Mouse (Mus musculus): ENCODE measurements around the gene Srsf7. TPM values are rescaled to one million over a fixed set of nuclear protein-coding genes. Genes with fewer than 3 reads are reported as not detected.
"Not testable (repeated sequence)": the region's sequence is repeated elsewhere in the genome, so short reads cannot be mapped to it uniquely, and the experiment has no call there.

The Srsf7 gene
- polyA plus RNA-seq, 1 experiment from 2014 or later, result 651 TPM

DNA sequence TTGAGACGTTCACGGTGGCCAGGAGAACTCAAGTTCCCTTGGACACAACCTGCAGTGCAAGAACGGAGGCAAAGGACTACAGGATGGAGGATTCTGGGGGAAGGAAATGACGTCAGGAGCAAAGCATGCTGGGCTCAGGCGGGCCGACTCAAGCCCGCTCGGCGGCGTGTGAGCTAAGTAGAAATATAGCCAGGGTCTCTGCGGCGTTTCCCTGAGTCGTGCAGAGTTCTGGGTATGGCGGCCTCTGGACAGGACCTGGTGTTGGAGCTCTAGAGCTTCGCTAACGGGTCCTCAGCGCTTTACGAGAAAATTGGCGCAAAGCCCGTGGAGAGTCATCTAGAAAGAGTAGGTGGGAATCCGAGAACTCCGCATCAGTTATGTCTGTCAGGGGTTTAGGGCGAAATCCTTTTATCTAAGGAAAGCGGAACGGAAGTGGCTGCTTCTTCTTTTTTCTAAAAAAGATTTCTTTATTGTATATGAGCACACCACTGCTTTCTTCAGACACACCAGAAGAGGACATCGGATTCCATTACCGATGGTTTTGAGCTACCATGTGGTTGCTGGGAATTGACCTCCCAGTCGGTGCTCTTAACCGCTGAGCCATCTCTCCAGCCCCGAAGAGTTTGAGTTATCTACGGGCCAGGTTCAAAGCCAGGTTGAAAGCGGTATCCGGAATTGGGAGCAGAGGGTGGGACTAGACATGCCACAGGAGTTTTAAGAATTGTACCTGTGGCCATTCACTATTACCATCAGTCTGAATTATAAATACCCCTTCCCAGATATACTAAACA, 17.4 kb upstream of the Srsf7 start, which contains the start of gene Gemin6:
Gene Gemin6 (plus strand): TSS at position 116 of the 791 bp plus-strand sequence.
- Histone ChIP-seq H3K27ac (peak within 1 kb of the TSS; percentile 90), H3K4me3 (peak within 1 kb of the TSS; percentile 67), H3K9me3 (no peaks in the 10 kb centered on the region), H3K4me1 (replicated peaks) (peaks cover 11% of the 10 kb centered on the region), H3K27me3 (ENCODE audit: insufficient read depth, poor library complexity, severe bottlenecking) (no peaks in the 10 kb centered on the region), H3K36me3 (peaks cover 30% of the 10 kb centered on the region)
- peak; percentile 87 for DNase-seq (ENCODE audit: low spot score)
- WGBS, result under 1% methylated on average over 33 of the region's 33 CpGs

DNA sequence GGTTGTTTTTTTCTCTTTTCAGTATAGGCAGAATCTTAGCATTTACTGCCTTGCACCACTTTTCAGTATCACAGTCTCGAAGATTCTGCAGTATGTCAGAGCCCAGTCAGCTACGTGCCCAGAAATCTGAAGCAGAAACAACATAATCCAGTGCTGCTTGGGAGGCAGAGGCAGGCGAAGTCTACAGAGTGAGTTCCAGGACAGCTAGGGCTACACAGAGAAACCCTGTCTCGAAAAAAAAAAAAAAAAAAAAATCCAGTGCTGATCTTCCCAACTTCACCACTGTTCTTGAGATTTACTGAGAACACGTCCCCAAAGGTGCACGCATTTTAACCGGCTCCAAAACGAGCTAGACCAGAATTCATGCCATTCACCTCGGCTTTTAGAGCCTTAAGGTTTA, 16.7 kb upstream of the Srsf7 start:
- Histone ChIP-seq H3K27ac (peak overlapping the region; percentile 90), H3K9me3 (no peaks in the 10 kb centered on the region), H3K36me3 (peaks cover 23% of the 10 kb centered on the region), H3K4me1 (replicated peaks) (peaks cover 11% of the 10 kb centered on the region), H3K4me3 (peak overlapping the region; percentile 67), H3K27me3 (ENCODE audit: insufficient read depth, poor library complexity, severe bottlenecking) (no peaks in the 10 kb centered on the region)
- 11% methylated on average over 9 of the region's 9 CpGs for WGBS
- no peak for DNase-seq (ENCODE audit: low spot score)

DNA sequence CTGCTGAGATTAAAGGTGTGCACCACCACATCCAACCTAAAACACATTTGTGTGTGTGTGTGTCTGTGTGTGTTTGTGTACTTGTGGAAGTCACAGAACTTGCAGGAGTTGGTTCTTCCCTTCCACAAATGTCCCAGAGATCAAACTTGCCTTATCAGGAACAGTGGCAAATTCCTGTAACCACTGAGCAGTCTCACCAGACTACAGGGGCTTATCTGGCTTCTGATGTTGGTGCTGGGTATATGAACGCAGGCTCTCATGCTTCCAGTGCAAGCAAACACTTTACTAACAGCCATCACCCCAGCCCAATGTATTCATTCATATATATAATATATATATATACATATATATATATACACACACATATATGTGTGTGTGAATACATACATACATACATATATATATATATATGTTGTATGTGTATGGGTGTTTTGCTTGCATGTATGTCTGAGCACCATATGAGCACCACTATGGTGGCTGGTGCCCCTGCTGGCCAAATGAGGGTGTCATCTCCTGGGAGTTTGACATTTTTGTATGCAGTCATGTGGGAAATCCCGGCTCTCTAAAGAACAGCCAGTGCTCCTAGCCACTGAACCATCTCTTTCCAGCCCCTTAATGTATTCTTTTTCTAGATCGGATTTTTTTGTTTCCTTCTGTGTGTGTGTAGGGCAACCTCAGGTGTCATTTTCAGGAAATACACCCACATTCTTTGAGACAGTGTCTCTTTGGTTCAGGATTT, 15.0 kb upstream of the Srsf7 start:
- no peak for DNase-seq (ENCODE audit: low spot score)
- no peak overlapping the region for H3K4me3 ChIP-seq
- no peak overlapping the region for H3K27ac ChIP-seq
- 78% methylated on average over 3 of the region's 3 CpGs for WGBS
- no peaks in the 10 kb centered on the region for H3K9me3 ChIP-seq
- peaks cover 6% of the 10 kb centered on the region; the same call in 1 of the 2 replicates for H3K36me3 ChIP-seq
- no peaks in the 10 kb centered on the region for H3K27me3 ChIP-seq (ENCODE audit: insufficient read depth, poor library complexity, severe bottlenecking)
- peaks cover 11% of the 10 kb centered on the region for H3K4me1 ChIP-seq (replicated peaks)

DNA sequence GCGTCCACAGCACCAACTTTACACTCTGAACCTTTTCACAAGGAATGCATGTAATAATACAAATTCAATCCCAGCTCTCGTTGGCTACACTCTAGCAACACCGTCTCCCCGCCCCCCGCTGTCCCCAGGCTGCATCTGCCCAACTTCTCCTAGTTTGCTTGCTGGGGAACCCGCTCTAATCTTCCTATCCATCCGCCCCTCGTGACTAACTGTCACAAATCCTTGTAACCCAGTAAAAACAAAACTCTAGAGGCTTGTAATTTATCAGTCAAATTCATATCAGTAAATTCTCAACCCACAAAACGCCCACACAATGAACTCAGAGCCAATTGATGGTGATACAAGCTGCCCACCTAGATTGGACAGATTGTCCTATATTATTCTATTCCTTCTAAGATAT, 14.1 kb upstream of the Srsf7 start:
- Histone ChIP-seq H3K36me3 (0 out of 2 replicates have a peak, but pooled peaks cover under 1% of the 10 kb centered on the region), H3K4me3 (no peak overlapping the region), H3K9me3 (no peaks in the 10 kb centered on the region), H3K27me3 (ENCODE audit: insufficient read depth, poor library complexity, severe bottlenecking) (no peaks in the 10 kb centered on the region), H3K4me1 (replicated peaks) (peaks cover 11% of the 10 kb centered on the region), H3K27ac (no peak overlapping the region)
- 67% methylated on average over 9 of the region's 9 CpGs for WGBS
- DNase-seq (ENCODE audit: low spot score), result no peak

DNA sequence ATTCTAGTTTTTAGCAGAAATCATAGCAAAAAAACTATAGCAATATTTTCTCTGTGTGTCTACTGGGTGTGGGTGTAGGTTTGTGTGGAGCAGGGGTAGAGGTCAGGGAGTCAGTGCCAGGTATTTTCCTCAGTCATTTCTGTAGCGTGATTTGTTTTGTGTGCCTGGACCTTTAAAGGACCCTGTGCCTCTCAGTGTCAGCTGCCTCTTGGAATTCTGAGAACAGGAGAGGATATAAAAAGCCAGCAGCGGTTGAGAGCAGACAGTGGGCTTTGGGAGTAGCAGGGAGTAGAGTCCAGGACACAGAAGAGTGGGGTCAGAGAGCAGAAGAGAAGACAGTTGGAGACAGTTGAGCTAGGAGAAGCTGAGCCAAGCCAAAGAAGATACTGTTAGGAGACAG, 13.0 kb upstream of the Srsf7 start:
- Histone ChIP-seq H3K36me3 (no peaks in the 10 kb centered on the region), H3K27me3 (ENCODE audit: insufficient read depth, poor library complexity, severe bottlenecking) (no peaks in the 10 kb centered on the region), H3K4me3 (no peak overlapping the region), H3K27ac (no peak overlapping the region), H3K9me3 (no peaks in the 10 kb centered on the region), H3K4me1 (replicated peaks) (peaks cover 7% of the 10 kb centered on the region)
- 73% methylated on average over 2 of the region's 2 CpGs for WGBS
- DNase-seq (ENCODE audit: low spot score), result no peak

DNA sequence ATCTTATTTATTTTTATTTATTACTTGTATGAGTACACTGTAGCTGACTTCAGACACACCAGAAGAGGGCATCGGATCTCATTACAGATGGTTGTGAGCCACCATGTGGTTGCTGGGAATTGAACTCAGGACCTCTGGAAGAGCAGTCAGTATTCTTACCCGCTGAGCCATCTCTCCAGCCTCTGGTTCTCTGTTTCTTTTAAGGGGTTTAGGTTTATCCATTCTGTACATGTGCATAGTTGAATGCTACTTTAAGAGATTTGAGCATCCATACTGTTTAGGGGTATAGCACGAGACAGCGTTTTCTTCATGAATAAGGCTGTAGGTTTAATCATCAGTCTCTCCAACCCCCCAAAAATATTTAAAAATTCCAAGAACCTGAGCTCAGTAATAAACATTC, 6.9 kb upstream of the Srsf7 start:
- WGBS, result 85% methylated on average over 4 of the region's 4 CpGs
- H3K27ac ChIP-seq; H3K4me3 ChIP-seq; H3K36me3 ChIP-seq; DNase-seq (ENCODE audit: low spot score); H3K4me1 ChIP-seq (replicated peaks); H3K9me3 ChIP-seq; H3K27me3 ChIP-seq (ENCODE audit: insufficient read depth, poor library complexity, severe bottlenecking): not testable (repeated sequence)

DNA sequence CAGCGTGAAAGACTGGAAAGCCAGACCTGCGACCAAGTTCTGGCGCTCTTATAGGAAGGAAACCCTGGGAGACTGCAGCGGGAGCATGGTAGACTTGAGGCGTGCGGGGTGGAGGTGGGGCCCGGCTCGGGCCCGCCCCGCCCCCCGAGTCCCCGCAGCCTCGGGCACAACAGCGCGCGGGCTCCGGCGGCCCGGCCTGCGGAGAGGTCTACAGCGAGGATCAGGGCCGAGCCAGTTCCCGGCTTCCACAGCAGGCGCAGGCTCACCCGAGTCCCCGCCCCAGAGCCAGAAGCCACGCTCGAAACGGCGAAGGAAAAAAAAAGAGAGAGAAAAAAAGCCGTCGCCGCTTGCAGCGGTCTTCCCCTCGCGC, 821 bp downstream of the Srsf7 start:
- Histone ChIP-seq H3K4me1 (replicated peaks) (peaks cover 18% of the 10 kb centered on the region), H3K27ac (peak overlapping the region; percentile 100), H3K36me3 (peaks cover 45% of the 10 kb centered on the region), H3K9me3 (no peaks in the 10 kb centered on the region), H3K4me3 (peak overlapping the region; percentile 96), H3K27me3 (ENCODE audit: insufficient read depth, poor library complexity, severe bottlenecking) (no peaks in the 10 kb centered on the region)
- WGBS, result under 1% methylated on average over 36 of the region's 36 CpGs
- DNase-seq (ENCODE audit: low spot score), result peak; percentile 58

DNA sequence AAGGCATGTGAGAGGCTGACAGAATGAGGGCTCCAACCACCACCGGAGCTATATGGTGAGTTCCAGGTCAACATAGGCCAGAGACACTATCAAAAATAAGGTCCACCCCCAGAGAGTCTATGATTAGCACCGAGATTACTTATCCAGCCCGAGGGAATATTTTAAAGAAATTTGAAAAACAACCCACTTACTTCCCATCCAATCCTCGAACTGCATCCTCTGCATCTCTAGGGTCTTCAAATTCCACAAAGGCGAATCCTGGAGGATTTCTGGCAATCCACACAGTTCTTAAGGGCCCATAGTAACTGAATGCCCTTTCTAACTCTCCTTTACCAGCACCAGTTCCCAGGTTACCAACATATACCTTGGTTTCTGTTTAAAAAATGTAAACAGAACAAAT, 1.4 kb downstream of the Srsf7 start:
- Histone ChIP-seq H3K27ac (peak overlapping the region; percentile 100), H3K4me3 (peak overlapping the region; percentile 96), H3K9me3 (no peaks in the 10 kb centered on the region), H3K4me1 (replicated peaks) (peaks cover 18% of the 10 kb centered on the region), H3K36me3 (peaks cover 51% of the 10 kb centered on the region), H3K27me3 (ENCODE audit: insufficient read depth, poor library complexity, severe bottlenecking) (no peaks in the 10 kb centered on the region)
- 48% methylated on average over 5 of the region's 5 CpGs for WGBS
- no peak for DNase-seq (ENCODE audit: low spot score)

DNA sequence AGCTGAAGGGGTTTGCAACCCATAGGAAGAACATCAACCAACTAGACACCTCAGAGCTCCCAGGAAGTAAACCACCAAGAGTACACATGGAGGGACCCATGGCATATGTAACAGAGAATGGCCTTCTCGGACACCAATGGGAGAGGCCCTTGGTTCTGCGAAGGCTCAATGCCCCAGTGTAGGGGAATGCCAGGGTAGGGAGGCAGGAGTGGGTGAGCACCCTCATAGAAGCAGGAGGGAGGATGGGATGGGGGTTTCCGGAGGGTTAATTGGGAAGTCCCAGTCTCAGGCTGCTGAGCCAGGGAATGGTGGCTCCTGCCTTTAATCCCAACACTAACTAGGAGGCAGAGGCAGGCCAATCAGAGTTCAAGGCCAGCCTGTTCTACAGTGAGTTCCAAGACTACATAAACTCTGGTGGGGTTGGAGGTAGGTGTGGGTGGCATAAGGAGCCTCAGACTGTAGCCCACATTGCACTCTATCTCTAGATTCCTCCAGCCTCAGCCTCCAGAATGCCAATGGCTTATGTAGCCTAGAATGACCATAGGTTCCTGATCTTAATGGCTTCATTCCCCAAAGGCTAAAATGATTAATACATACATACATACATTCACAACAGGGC, 7.8 kb downstream of the Srsf7 start:
- 86% methylated on average over 3 of the region's 3 CpGs for WGBS
- Histone ChIP-seq H3K27ac (no peak overlapping the region), H3K4me3 (no peak overlapping the region), H3K4me1 (replicated peaks) (no peaks in the 10 kb centered on the region), H3K36me3 (peaks cover 96% of the 10 kb centered on the region), H3K9me3 (no peaks in the 10 kb centered on the region), H3K27me3 (ENCODE audit: insufficient read depth, poor library complexity, severe bottlenecking) (no peaks in the 10 kb centered on the region)
- DNase-seq (ENCODE audit: low spot score), result no peak

DNA sequence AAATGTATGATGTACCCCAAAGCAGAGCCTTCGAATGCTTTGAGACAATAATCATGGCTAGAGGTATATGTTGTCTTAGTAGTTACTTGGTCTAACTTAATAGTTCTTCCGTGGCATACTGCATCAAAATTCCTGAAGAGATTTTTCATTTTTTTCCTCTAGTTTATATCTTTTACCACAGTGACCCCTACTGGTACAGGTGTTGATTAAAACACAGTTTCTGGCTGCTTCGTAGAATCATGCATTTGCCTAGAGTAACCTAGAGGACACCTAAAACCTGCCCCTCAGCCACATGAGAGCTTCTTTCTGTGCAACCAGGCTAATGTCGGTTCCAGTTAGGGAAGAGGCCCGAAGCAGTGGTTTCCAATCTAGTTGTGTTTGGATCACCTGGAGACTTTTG, 14.0 kb downstream of the Srsf7 start:
- peaks cover 40% of the 10 kb centered on the region for H3K36me3 ChIP-seq
- no peak overlapping the region for H3K4me3 ChIP-seq
- H3K9me3 ChIP-seq, result no peaks in the 10 kb centered on the region
- WGBS, result 71% methylated on average over 5 of the region's 5 CpGs
- no peaks in the 10 kb centered on the region for H3K4me1 ChIP-seq (replicated peaks)
- DNase-seq (ENCODE audit: low spot score), result no peak
- no peaks in the 10 kb centered on the region for H3K27me3 ChIP-seq (ENCODE audit: insufficient read depth, poor library complexity, severe bottlenecking)
- H3K27ac ChIP-seq, result no peak overlapping the region

DNA sequence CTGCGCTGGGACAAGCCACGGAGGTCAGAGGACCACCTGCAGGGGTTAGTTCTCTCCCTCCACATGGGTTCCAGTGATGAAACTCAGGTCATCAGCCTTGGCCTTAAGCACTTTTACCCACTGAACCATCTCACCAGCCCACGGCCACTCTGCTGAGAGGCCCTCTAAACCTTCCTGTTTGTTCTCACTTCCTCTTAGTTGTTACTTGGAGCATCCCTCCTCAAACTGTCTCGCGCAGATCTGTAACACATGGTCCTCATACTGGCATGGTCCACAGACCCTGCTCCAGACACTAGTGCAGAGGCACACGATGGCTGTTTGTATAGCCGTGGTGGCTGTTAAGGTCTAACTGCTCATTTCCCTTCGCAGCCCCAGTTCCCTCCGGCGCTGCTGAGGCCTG, 23.5 kb downstream of the Srsf7 start:
- 0 out of 2 replicates have a peak, but pooled peaks cover 4% of the 10 kb centered on the region for H3K4me1 ChIP-seq (replicated peaks)
- WGBS, result 86% methylated on average over 10 of the region's 10 CpGs
- H3K27me3 ChIP-seq (ENCODE audit: insufficient read depth, poor library complexity, severe bottlenecking), result no peaks in the 10 kb centered on the region
- no peak for DNase-seq (ENCODE audit: low spot score)
- H3K9me3 ChIP-seq, result no peaks in the 10 kb centered on the region
- H3K4me3 ChIP-seq, result no peak overlapping the region
- H3K27ac ChIP-seq, result no peak overlapping the region
- H3K36me3 ChIP-seq, result no peaks in the 10 kb centered on the region

DNA sequence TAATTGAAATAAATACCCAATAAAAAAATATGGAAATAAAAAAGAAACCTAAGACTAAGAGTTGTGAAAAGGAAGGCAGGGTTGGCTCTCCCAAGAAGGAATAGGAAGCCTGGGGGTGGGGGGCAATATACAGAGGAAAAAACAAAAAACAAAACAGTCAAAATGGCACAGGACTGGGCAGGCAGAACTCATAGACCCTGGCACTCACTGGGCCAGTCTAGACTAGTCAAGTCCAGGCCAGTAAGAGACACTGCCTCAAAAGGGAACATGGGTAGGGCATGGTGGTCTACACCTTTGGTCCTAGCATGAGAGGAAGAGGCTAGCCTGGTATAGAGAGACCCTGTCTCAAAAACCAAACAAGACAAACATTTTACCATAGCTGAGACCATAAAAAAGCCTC, 26.6 kb downstream of the Srsf7 start:
- no peaks in the 10 kb centered on the region for H3K36me3 ChIP-seq
- no peak overlapping the region for H3K27ac ChIP-seq
- DNase-seq (ENCODE audit: low spot score), result no peak
- H3K4me3 ChIP-seq, result no peak overlapping the region
- H3K9me3 ChIP-seq, result no peaks in the 10 kb centered on the region
- H3K4me1 ChIP-seq (replicated peaks), result peaks cover 5% of the 10 kb centered on the region; the same call in 1 of the 2 replicates
- no peaks in the 10 kb centered on the region for H3K27me3 ChIP-seq (ENCODE audit: insufficient read depth, poor library complexity, severe bottlenecking)

DNA sequence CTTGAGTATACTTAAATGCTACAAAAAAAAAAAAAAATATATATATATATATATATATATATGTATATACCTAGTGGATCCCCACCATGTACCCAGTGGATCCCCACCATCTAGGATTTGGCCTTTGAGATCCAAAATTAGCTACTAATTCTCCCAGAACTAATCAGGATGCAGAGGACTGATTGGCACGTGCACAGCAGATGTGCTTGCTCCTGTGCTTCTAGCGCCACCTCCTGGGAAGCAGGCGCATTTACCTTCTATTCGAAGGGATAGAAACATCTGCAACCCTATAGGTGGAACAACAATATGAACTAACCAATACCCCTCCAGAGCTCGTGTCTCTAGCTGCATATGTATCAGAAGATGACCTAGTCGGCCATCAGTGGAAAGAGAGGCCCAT, 27.1 kb downstream of the Srsf7 start:
- WGBS, result 3% methylated on average over 6 of the region's 6 CpGs
- no peak overlapping the region for H3K27ac ChIP-seq
- no peaks in the 10 kb centered on the region for H3K36me3 ChIP-seq
- H3K27me3 ChIP-seq (ENCODE audit: insufficient read depth, poor library complexity, severe bottlenecking), result no peaks in the 10 kb centered on the region
- no peak overlapping the region for H3K4me3 ChIP-seq
- DNase-seq (ENCODE audit: low spot score), result peak; percentile 75
- H3K9me3 ChIP-seq, result no peaks in the 10 kb centered on the region
- peaks cover 10% of the 10 kb centered on the region for H3K4me1 ChIP-seq (replicated peaks)

Measured in hindbrain, embryonic 10.5 days (tissue).